Mouse (Mus musculus) liver, postnatal 0 days (tissue): ENCODE measurements around the gene Ctnnbip1.

Experiments used
- CTCF ChIP-seq: sonication (generic); IDR thresholded peaks from 2 replicates; pipeline ENCODE4 v1.5.1; 2016; ENCODE audit warnings: antibody characterized with exemption, low read depth
- EP300 ChIP-seq: IDR thresholded peaks from 2 replicates; pipeline ENCODE4 v1.6.1; 2016; ENCODE audit warnings: antibody characterized with exemption, low read depth, mild to moderate bottlenecking

DNA sequence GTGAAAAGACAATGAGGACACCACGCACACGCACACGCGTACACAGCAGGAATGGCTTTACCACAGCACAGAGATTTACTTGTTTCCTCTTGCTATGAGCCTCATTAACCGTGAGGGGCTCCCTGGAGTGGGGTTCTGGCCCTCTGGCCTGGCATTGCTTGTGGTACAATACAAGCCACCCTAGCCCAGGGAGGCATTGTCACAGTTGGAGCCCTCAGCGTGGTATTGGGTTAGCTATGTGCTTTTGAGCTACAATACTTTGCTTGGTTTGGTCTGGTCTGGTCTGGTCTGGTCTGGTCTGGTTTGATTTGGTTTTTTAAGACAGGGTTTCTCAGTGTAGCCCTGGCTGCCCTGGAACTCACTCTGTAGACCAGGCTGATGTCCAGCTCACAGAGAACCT is 81.5 kb downstream of the Ctnnbip1 start:
- no peak for TF ChIP-seq CTCF
- no peak for TF ChIP-seq EP300
